Mouse (Mus musculus) gastrocnemius, adult 2 months (tissue): ENCODE data around the gene Gm826. TPM values are rescaled to one million over a fixed set of nuclear protein-coding genes. Genes with fewer than 3 reads are reported as not detected.

Experiments
- DNase-seq: peaks from one replicate; pipeline ENCODE4 v3.0.0; 2022
- H3K27ac ChIP-seq: fragments of 200-600 bp; 2 replicates; pipeline ENCODE4 v1.8.1; 2022; ENCODE audit warnings: mild to moderate bottlenecking
- H3K4me3 ChIP-seq: fragments of 200-600 bp; 2 replicates; pipeline ENCODE4 v1.8.1; 2022; ENCODE audit warnings: mild to moderate bottlenecking, moderate library complexity
- CTCF ChIP-seq: fragments of 200-600 bp; IDR thresholded peaks from 2 replicates; pipeline ENCODE4 v1.8.1; 2022; ENCODE audit warnings: antibody characterized with exemption, mild to moderate bottlenecking, moderate library complexity
- intact Hi-C: fragments of 180-260 bp; cut with DNase I; formaldehyde crosslinking; loops from one replicate; pipeline ENCODE4 v1.15.1; 2025
- total RNA-seq, 2 experiments: library from RNA; stranded (reverse); gene quantifications; 2 replicates each; pipeline ENCODE4 v1.2.3; 2021

Gene Gm826
- total RNA-seq, 2 experiments from 2014 or later: 4.0 to 8.3 TPM

DNA sequence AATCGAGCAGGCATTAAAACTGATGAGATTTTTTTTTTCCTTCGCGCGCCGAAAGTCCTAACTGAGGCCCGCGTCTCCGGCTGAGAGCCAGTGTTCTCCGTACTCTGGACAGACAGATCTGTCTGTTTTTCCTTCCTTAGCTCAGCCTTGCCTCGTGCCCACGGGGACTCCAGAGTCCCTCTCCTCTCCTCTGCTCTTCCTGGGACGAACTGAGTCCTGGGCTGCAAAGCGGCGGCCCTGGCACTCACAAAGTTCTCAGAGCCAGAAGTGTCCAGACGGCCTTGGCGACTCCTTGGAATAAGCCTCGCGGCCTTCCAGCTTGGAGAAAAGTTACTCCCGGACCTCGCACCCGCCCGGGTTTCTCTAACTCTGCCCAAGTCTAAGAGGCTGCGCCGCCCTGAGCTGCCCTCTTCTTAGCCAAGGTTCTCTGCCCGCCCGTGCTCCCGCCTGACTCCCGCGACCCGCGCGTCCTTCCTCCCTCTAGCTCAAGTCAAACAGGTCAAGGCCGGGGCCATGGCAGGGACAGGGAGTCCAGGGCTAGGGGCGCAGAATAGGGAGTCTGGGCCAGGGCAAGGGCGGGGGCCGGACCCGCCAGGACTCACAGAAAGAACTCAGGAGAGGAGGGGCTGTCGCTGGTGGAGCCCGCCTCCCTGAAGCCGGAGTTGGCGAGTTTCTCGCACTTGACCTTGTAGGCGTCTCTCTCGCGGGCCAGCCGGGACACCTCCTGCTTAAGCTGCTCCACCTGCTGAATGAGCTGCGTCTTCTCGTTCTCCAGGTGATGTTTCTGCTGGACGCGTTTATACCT lies 31.3 kb upstream of the Gm826 start:
- intact Hi-C loops: loop anchor here (2.0 to 10.0 kb wide), 5 partner anchors 33 to 1311 kb away; no protein-coding TSS in a partner anchor
- H3K27ac ChIP-seq: peak overlapping the region; percentile 95
- TF ChIP-seq CTCF: no peak
- peak; percentile 77 for DNase-seq
- H3K4me3 ChIP-seq: peak overlapping the region; percentile 94

- intact Hi-C loops: loop anchor here (2.0 to 10.0 kb wide), 5 partner anchors 32 to 1310 kb away; no protein-coding TSS in a partner anchor
- TF ChIP-seq CTCF: no peak
- no peak for DNase-seq
- H3K27ac ChIP-seq: peak overlapping the region; percentile 95
- H3K4me3 ChIP-seq: peak overlapping the region; percentile 94
These were observed 30.7 kb upstream of the Gm826 start for GRCm38 (mm10) chr2:160364666-160365065.

GRCm38 (mm10) chr2:160364128-160364650 lies 30.2 kb upstream of the Gm826 start:
- no peak for TF ChIP-seq CTCF
- H3K4me3 ChIP-seq: peak overlapping the region; percentile 94
- DNase-seq: no peak
- peak overlapping the region; percentile 95 for H3K27ac ChIP-seq
- intact Hi-C loops: loop anchor here (2.0 to 10.0 kb wide), 2 partner anchors 31 to 1309 kb away; no protein-coding TSS in a partner anchor

DNA sequence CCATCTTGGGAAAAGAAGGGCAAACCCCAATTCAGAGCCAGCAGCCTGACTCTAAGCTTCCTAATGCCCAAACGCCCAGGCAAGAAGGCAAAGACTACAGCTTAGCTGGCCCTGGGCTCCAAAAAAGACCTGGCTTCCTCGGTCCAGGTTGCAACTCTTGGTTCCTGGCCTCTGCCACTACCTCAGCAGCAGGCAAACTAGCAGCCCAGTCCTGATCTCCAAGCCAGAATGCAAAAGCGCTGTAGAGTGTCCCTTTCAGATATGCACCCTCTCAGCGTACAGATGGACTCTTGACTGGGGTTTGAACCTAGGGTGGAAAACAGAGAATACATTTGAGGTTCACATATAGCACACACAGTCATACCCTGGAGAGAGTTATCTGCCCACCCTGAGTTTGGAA lies 29.2 kb upstream of the Gm826 start:
- Histone ChIP-seq H3K27ac (no peak overlapping the region), H3K4me3 (peak overlapping the region; percentile 94)
- no peak for TF ChIP-seq CTCF
- intact Hi-C loops: loop anchor here (10.0 kb wide), 1 partner anchor 1308 kb away; no protein-coding TSS in a partner anchor
- no peak for DNase-seq

DNA sequence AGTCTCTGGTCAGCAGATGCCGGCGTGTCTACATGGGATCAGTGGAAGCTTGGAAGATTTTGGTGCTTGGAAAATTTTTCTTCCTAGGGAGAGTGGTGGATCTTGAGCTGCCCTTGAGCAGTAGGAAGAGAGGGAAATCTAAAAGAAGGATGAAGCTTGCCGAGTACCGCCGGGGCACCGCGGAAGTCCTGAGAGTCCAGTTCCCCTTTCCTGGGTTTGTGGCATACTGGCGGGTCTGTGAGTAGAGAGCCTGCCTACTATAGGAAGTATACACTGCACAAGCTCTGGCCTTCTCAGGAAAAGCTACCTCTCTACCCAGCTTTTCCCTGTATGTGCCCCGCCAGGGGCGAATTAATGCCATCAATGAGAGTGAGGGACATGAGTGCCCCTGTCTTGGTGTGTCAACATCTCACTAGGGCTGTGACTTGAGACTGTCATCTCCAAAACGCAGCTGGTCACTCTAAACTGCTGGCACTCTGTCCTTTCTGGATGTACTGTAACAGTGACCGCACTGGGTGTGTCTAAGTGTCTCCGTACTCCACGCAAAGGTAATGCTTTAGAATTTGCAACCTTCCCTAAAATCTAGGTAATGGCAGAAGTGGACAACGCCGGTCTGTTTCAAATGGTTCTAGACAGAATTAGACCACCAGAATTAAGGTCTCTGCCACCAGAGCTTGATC lies 27.6 kb upstream of the Gm826 start:
- H3K4me3 ChIP-seq: no peak overlapping the region
- intact Hi-C loops: loop anchor here (10.0 kb wide), 1 partner anchor 1307 kb away; no protein-coding TSS in a partner anchor
- no peak for DNase-seq
- H3K27ac ChIP-seq: no peak overlapping the region
- TF ChIP-seq CTCF: no peak

- no peak for DNase-seq
- Histone ChIP-seq H3K4me3 (no peak overlapping the region), H3K27ac (no peak overlapping the region)
- intact Hi-C loops: loop anchor here (10.0 kb wide), 1 partner anchor 1306 kb away; no protein-coding TSS in a partner anchor
- TF ChIP-seq CTCF: no peak
These were observed 26.4 kb upstream of the Gm826 start for GRCm38 (mm10) chr2:160360234-160360874.

DNA sequence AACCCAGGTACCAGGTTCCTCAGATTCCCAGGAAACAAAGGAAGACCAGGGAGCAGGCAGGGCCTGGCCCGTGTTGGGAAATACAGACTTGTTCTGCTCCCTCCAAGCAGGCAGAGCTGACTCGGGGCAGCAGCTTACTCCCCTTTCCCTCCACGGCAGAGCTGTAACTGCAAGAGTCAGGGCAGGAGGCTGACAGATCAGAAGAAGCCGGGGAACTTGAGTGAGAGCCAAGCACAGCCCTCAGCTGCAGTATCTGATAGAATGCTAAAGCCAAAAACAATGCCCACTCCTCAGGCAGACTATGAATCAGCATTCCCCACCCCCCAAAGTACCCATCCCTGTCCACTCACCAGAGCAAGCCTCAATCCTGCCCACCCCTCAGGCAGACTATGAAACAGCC lies 24.9 kb upstream of the Gm826 start:
- Histone ChIP-seq H3K27ac (no peak overlapping the region), H3K4me3 (no peak overlapping the region)
- intact Hi-C loops: no loop called here
- no peak for DNase-seq
- TF ChIP-seq CTCF: no peak

DNA sequence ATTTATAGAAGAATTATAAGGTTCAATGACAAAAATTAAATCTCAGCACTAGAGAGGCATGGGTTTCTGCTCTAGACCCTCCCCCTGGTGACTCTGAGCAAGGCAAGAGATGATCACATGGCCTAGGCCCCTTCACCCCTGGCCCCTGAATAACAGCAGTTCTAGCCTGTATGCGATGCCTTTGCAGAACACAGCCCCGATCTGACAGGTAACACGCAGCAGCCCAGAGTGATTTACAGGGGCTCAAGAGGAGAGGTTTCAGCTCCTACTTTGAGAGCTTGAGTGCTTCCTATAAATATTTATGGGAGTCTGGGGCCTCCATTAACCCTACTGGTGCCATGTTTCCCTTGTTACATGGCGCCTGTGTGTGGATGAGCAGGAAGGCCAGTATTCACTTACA lies 23.5 kb upstream of the Gm826 start:
- no peak overlapping the region for H3K4me3 ChIP-seq
- intact Hi-C loops: no loop called here
- no peak for TF ChIP-seq CTCF

DNA sequence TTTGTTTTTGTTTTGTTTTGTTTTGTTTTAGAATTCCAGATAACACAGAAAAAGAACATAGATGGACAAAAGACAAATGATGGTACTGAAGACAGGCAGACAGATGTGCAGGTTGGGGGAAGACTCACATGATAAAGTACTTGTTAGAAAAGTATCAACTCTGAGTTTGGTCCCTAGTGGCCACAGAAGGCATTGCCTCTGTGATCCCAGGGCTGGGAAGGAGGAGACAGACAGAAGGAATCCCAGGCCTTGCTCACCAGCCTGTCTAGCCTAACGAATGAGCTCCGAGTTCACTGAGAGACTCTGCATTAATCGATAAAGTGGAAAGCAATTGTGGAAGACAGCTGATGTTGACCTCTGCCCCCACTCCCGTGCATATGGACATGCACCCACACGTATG lies 22.2 kb upstream of the Gm826 start:
- peak; percentile 56 for TF ChIP-seq CTCF
- no peak overlapping the region for H3K27ac ChIP-seq
- DNase-seq: no peak
- no peak overlapping the region for H3K4me3 ChIP-seq
- intact Hi-C loops: no loop called here

More for the DNA sequence above, 23.5 kb upstream of the Gm826 start:
- DNase-seq: no peak
- H3K27ac ChIP-seq: no peak overlapping the region

- no peak for DNase-seq
- Histone ChIP-seq H3K27ac (no peak overlapping the region), H3K4me3 (no peak overlapping the region)
- intact Hi-C loops: no loop called here
- peak; percentile 45 for TF ChIP-seq CTCF
These were observed 20.4 kb upstream of the Gm826 start for GRCm38 (mm10) chr2:160354319-160354718.

DNA sequence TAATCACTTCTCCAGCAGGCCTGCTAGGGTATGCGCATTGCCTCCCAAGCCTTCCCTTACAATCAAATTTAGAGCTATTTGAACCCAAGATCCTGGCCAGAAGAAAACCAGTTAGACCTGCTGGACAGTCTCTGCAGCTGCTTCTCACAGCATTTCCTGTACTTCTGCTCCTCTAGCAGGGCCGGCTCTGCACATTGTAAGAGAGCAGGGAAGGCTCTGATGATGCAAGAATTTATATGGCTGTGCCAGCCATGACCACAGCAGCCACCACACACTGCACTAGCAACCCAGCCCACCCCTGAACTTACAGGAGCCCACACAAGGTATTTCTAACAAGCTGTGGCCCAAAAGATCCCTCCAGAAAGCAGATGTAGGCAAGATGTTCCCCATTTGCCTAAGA lies 19.6 kb upstream of the Gm826 start:
- no peak overlapping the region for H3K27ac ChIP-seq
- TF ChIP-seq CTCF: no peak
- no peak for DNase-seq
- intact Hi-C loops: no loop called here
- H3K4me3 ChIP-seq: no peak overlapping the region

- Histone ChIP-seq H3K27ac (no peak overlapping the region), H3K4me3 (no peak overlapping the region)
- DNase-seq: peak; percentile 78
- TF ChIP-seq CTCF: no peak
- intact Hi-C loops: no loop called here
These were observed 17.1 kb upstream of the Gm826 start for GRCm38 (mm10) chr2:160351038-160351574.
